Mouse (Mus musculus) megakaryocyte, embryonic 14.5 days (primary cell): ENCODE measurements around the gene Pdlim5. TPM values are rescaled to one million over a fixed set of nuclear protein-coding genes. Genes with fewer than 3 reads are reported as not detected.

Source experiments
- H3K27me3 ChIP-seq: replicated peaks from 2 replicates; pipeline ENCODE3; 2012; ENCODE audit warnings: inconsistent platforms
- H3K36me3 ChIP-seq: replicated peaks from 2 replicates; pipeline ENCODE3; 2012; ENCODE audit warnings: low read length, inconsistent platforms, mixed read lengths
- H3K4me1 ChIP-seq: 2 replicates; pipeline ENCODE4 v1.6.1; 2012; ENCODE audit warnings: inconsistent platforms
- H3K4me3 ChIP-seq: replicated peaks from 2 replicates; pipeline ENCODE3; 2012; ENCODE audit warnings: moderate library complexity, mild to moderate bottlenecking, inconsistent platforms
- H3K9me3 ChIP-seq: 2 replicates; pipeline ENCODE4 v1.6.1; 2012; ENCODE audit warnings: inconsistent platforms
- FLI1 ChIP-seq: IDR thresholded peaks from 2 replicates; pipeline ENCODE4 v1.6.1; 2012; ENCODE audit warnings: low read length, inconsistent platforms, mixed read lengths
- GATA1 ChIP-seq: IDR thresholded peaks from 3 replicates; pipeline ENCODE4 v1.6.1; 2012; ENCODE audit warnings: mixed read lengths, low read length, inconsistent platforms, borderline replicate concordance
- polyA plus RNA-seq: library from polyadenylated mRNA; stranded (reverse); fragments of >175 nt; gene quantifications from 2 replicates; pipeline ENCODE4 v1.2.3, GENCODE M21; 2012; ENCODE audit warnings: low replicate concordance; ENCODE audit not compliant: insufficient read depth

The Pdlim5 gene
- polyA plus RNA-seq, 1 experiment, result 57.1 TPM

- H3K4me3 ChIP-seq, result no peak overlapping the region
- TF ChIP-seq GATA1 (no peak), FLI1 (no peak)
- no peaks in the 10 kb centered on the region for H3K27me3 ChIP-seq
- peaks cover 35% of the 10 kb centered on the region for H3K36me3 ChIP-seq
- no peaks in the 10 kb centered on the region for H3K9me3 ChIP-seq
- peaks cover 25% of the 10 kb centered on the region for H3K4me1 ChIP-seq
Observed at GRCm38 (mm10) chr3:142375106-142375505, 20.4 kb downstream of the Pdlim5 start.

- Histone ChIP-seq H3K4me1 (peaks cover 24% of the 10 kb centered on the region), H3K9me3 (no peaks in the 10 kb centered on the region), H3K36me3 (peaks cover 32% of the 10 kb centered on the region), H3K4me3 (no peak overlapping the region), H3K27me3 (no peaks in the 10 kb centered on the region)
- TF ChIP-seq GATA1 (no peak), FLI1 (no peak)
Observed at GRCm38 (mm10) chr3:142372465-142373147, 22.9 kb downstream of the Pdlim5 start.

DNA sequence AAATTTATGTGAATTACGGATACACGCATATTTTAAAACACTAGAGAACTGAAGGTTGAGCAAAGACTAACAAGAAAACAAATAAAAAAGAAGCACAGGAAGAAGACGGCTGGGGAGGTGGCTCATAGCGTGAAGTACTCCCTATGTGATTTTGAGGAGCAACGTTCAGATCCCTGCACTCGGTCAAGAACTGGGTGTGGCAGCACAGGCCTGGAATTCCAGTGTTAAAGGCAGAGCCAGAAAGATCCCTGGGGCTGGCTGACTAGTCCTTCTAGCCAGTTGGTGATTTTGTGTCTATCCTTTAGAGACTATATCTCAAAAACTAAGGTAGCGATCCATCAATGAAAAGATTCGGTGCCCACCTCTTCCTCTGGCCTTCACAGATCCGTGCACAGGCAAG, 27.1 kb downstream of the Pdlim5 start:
- H3K4me1 ChIP-seq, result peaks cover 7% of the 10 kb centered on the region; the same call in 1 of the 2 replicates
- no peak overlapping the region for H3K4me3 ChIP-seq
- no peaks in the 10 kb centered on the region for H3K9me3 ChIP-seq
- no peak for TF ChIP-seq GATA1
- peaks cover 42% of the 10 kb centered on the region for H3K36me3 ChIP-seq
- H3K27me3 ChIP-seq, result no peaks in the 10 kb centered on the region

DNA sequence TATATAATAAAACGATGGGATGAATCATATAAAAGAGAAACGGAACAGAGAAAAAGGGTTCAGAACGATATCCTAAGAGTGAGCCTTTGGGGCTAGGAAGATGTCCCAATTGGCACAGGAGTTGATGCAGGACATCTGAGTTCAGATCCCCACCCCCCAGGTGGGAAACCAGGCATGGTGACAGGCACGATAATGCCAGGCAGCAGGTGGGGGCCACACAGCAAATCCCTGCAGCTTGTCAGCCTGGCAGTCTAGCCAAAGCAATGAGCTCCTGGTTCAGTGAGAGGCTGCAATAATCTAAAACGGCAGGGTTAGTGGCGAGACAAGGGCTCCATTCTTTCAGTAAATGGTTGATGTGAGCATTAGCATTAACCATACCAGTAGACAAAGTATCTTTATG, 33.4 kb downstream of the Pdlim5 start:
- Histone ChIP-seq H3K4me3 (no peak overlapping the region), H3K27me3 (no peaks in the 10 kb centered on the region), H3K36me3 (peaks cover 26% of the 10 kb centered on the region), H3K9me3 (no peaks in the 10 kb centered on the region), H3K4me1 (peaks cover 19% of the 10 kb centered on the region; the same call in 1 of the 2 replicates)
- no peak for TF ChIP-seq GATA1
- no peak for TF ChIP-seq FLI1

GRCm38 (mm10) chr3:142358951-142359350, 36.5 kb downstream of the Pdlim5 start:
- Histone ChIP-seq H3K9me3 (no peaks in the 10 kb centered on the region), H3K4me3 (no peak overlapping the region), H3K36me3 (peaks cover 15% of the 10 kb centered on the region), H3K27me3 (no peaks in the 10 kb centered on the region), H3K4me1 (peaks cover 45% of the 10 kb centered on the region)
- TF ChIP-seq FLI1 (no peak), GATA1 (no peak)

- no peaks in the 10 kb centered on the region for H3K9me3 ChIP-seq
- peaks cover 58% of the 10 kb centered on the region for H3K4me1 ChIP-seq
- peak overlapping the region; percentile 40 for H3K4me3 ChIP-seq
- no peaks in the 10 kb centered on the region for H3K27me3 ChIP-seq
- peaks cover 12% of the 10 kb centered on the region for H3K36me3 ChIP-seq
- TF ChIP-seq GATA1 (no peak), FLI1 (no peak)
Observed at GRCm38 (mm10) chr3:142356661-142357060, 38.8 kb downstream of the Pdlim5 start.

- TF ChIP-seq FLI1 (no peak), GATA1 (no peak)
Observed at GRCm38 (mm10) chr3:142353218-142353617, 42.3 kb downstream of the Pdlim5 start.

GRCm38 (mm10) chr3:142350513-142350912, 45.0 kb downstream of the Pdlim5 start:
- peaks cover 14% of the 10 kb centered on the region for H3K9me3 ChIP-seq
- TF ChIP-seq GATA1 (no peak), FLI1 (no peak)
- H3K27me3 ChIP-seq, result no peaks in the 10 kb centered on the region
- no peak overlapping the region for H3K4me3 ChIP-seq
- peaks cover 54% of the 10 kb centered on the region for H3K36me3 ChIP-seq
- H3K4me1 ChIP-seq, result peaks cover 58% of the 10 kb centered on the region

More at GRCm38 (mm10) chr3:142353218-142353617, 42.3 kb downstream of the Pdlim5 start:
- H3K4me3 ChIP-seq, result no peak overlapping the region
- peaks cover 62% of the 10 kb centered on the region for H3K4me1 ChIP-seq
- H3K36me3 ChIP-seq, result peaks cover 41% of the 10 kb centered on the region
- H3K27me3 ChIP-seq, result no peaks in the 10 kb centered on the region
- peaks cover 12% of the 10 kb centered on the region for H3K9me3 ChIP-seq

- Histone ChIP-seq H3K4me3 (no peak overlapping the region), H3K36me3 (peaks cover 58% of the 10 kb centered on the region), H3K4me1 (peaks cover 52% of the 10 kb centered on the region), H3K27me3 (no peaks in the 10 kb centered on the region), H3K9me3 (peaks cover 14% of the 10 kb centered on the region)
- no peak for TF ChIP-seq GATA1
- TF ChIP-seq FLI1, result no peak
Observed at GRCm38 (mm10) chr3:142348816-142349631, 46.5 kb downstream of the Pdlim5 start.

- no peaks in the 10 kb centered on the region for H3K27me3 ChIP-seq
- no peak for TF ChIP-seq GATA1
- no peak for TF ChIP-seq FLI1
- peaks cover 45% of the 10 kb centered on the region for H3K4me1 ChIP-seq
- H3K4me3 ChIP-seq, result no peak overlapping the region
- peaks cover 50% of the 10 kb centered on the region for H3K36me3 ChIP-seq
- H3K9me3 ChIP-seq, result peaks cover 14% of the 10 kb centered on the region
Observed at GRCm38 (mm10) chr3:142346261-142346660, 49.2 kb downstream of the Pdlim5 start.
